Mouse (Mus musculus): ENCODE data around the gene Yjefn3.

Yjefn3 gene

GRCm38 (mm10) chr8:69907106-69907505 lies 4.6 kb upstream of the Yjefn3 start:
- no peak for DNase-seq (ENCODE audit: low spot score)

- DNase-seq (ENCODE audit: low spot score), result no peak
These were observed 3.7 kb upstream of the Yjefn3 start for GRCm38 (mm10) chr8:69906260-69906659.

GRCm38 (mm10) chr8:69904096-69904495 lies 1.6 kb upstream of the Yjefn3 start:
- DNase-seq (ENCODE audit: low spot score), result no peak

GRCm38 (mm10) chr8:69903063-69903542 lies 591 bp upstream of the Yjefn3 start:
- DNase-seq (ENCODE audit: low spot score), result peak; percentile 98

GRCm38 (mm10) chr8:69901484-69902162 lies 889 bp downstream of the Yjefn3 start:
- peak; percentile 97 for DNase-seq (ENCODE audit: low spot score)

- DNase-seq (ENCODE audit: low spot score), result no peak
These were observed 1.5 kb downstream of the Yjefn3 start for GRCm38 (mm10) chr8:69900895-69901451.

- no peak for DNase-seq (ENCODE audit: low spot score)
These were observed 2.6 kb downstream of the Yjefn3 start for GRCm38 (mm10) chr8:69899876-69900275.

GRCm38 (mm10) chr8:69897857-69898256 lies 4.7 kb downstream of the Yjefn3 start:
- no peak for DNase-seq (ENCODE audit: low spot score)

GRCm38 (mm10) chr8:69895772-69896451 lies 6.6 kb downstream of the Yjefn3 start:
- no peak for DNase-seq (ENCODE audit: low spot score)

- DNase-seq (ENCODE audit: low spot score), result no peak
These were observed 7.6 kb downstream of the Yjefn3 start for GRCm38 (mm10) chr8:69894836-69895332.

GRCm38 (mm10) chr8:69893863-69894262 lies 8.6 kb downstream of the Yjefn3 start:
- peak; percentile 83 for DNase-seq (ENCODE audit: low spot score)

GRCm38 (mm10) chr8:69890813-69891241 lies 11.7 kb downstream of the Yjefn3 start:
- DNase-seq (ENCODE audit: low spot score), result peak; percentile 69

- DNase-seq (ENCODE audit: low spot score), result no peak
These were observed 13.6 kb downstream of the Yjefn3 start for GRCm38 (mm10) chr8:69888902-69889301.

GRCm38 (mm10) chr8:69888244-69888866 lies 14.2 kb downstream of the Yjefn3 start:
- no peak for DNase-seq (ENCODE audit: low spot score)

GRCm38 (mm10) chr8:69887289-69888243 lies 14.9 kb downstream of the Yjefn3 start, which contains the start of gene Cilp2:
Gene Cilp2, minus strand, starts transcription at chr8:69887687.
- no peak for DNase-seq (ENCODE audit: low spot score)

- DNase-seq (ENCODE audit: low spot score), result peak; percentile 42
These were observed 18.4 kb downstream of the Yjefn3 start for GRCm38 (mm10) chr8:69884141-69884540.

- DNase-seq (ENCODE audit: low spot score), result peak; percentile 71
These were observed 19.5 kb downstream of the Yjefn3 start for GRCm38 (mm10) chr8:69882833-69883600.

GRCm38 (mm10) chr8:69882021-69882756 lies 20.3 kb downstream of the Yjefn3 start:
- peak; percentile 82 for DNase-seq (ENCODE audit: low spot score)

- DNase-seq (ENCODE audit: low spot score), result peak; percentile 46
These were observed 21.1 kb downstream of the Yjefn3 start for GRCm38 (mm10) chr8:69881261-69881865.
